Mouse (Mus musculus): ENCODE measurements around the gene Rplp0.
"Not testable (repeated sequence)": the region's sequence is repeated elsewhere in the genome, so short reads cannot be mapped to it uniquely, and the experiment has no call there.

Rplp0 gene

DNA sequence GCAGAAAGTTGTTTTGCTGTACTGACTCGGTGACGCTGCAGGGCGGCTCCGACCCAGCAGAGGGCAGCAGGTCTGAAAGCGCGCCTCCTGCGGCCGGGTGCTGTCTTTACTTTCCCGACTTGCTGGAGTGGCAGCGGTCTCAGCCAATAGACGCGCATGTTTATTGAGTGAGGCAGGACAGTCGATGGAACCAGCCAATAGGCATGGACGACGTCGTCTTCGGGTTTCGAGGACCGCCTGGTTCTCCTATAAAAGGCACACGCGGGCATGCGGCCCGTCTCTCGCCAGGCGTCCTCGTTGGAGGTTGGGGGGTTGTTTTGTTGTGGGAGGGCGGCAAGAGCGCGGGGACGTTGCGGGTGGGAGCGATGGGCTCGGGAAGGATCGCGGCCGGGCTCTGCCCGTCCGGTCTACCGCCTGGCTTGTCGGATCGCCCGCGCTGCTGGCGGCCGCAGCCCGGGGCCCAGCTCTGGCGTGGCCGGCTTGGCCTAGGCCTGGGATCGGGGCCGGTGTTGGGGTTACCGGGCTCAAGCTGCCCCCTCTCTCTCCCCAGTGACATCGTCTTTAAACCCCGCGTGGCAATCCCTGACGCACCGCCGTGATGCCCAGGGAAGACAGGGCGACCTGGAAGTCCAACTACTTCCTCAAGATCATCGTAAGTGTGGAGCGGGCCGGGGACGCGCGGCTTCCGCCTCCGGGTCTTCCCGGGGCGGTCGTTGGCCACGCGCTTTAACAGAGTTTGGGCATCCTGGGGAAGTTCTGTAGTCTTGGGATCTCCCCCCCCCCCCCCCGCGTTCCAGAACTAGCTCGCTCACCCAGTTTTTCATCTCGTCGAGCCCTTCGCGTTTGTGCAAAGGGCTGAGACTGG lies at the start of gene Rplp0:
Rplp0 (plus strand) TSS at position 231 of the 865 bp plus-strand sequence.
- in situ Hi-C loops (cut with MboI, MseI): no loop called here

DNA sequence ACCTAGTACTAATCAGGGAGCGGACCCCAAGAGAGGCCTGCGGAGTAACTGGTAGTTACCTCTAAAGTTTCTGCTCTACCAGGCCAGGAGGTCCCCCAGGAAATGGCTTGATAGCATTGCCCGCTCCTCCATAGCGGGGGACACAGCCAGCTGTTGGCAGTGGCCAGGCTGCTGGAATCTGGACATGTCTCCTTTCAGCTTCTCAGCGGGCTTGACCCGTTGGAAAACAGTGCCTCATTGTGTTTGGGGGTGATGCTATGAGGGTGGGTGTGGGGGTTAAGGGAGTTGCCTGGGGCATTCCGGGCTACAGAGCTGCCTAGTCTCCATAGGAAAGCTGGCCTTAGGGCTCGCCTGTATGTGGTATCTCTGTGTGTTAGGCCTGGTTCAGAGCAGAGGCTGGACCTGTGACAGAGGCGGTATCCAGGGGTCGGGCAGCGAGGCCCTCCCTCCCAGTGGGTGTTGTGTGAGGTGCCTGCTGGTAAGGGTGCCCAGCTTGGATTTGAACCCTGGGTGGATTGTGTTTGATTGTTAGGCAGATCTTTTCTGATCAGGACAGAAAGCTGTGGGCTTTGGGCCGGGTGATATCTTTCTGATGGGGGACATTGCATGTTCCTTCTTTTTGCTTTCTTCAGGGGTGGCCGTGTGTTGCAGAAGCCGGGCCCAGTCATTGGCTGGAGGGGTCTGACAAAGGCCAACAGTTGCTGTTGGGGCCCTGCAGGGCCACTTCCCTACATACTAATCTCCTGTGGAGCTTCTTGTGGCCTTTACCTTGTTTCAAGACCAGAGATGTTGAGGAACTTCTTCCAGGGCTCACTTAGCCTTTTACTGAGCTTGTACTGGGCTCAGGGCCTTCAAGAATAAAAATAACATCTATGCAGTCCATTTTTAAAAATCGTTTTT lies 49.2 kb upstream of the Rplp0 start:
- in situ Hi-C loops (cut with MboI, MseI): no loop called here

DNA sequence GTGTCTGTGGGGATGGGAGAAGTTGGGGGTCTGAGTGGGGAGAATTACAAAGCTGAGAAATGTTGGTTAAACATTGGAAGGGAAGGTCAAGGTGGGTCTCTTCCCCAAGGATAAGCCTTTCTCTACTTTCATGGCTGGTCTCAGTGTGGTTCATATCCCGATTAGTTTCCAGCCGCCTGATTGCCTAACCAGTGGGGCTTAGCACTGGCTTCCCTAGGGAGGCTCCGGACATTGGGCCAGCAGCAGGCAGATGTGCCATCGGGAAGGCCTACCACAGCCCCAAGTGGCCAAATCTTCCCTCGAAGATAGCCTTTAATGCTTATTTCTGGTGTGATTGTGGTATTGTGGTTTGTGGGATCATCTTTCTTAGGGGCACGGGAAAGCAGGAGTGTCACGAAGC lies 46.9 kb upstream of the Rplp0 start:
- in situ Hi-C loops (cut with MboI, MseI): no loop called here

- in situ Hi-C loops (cut with MboI, MseI): no loop called here
Observed at GRCm38 (mm10) chr5:115513246-115513645, 46.0 kb upstream of the Rplp0 start.

- in situ Hi-C loops (cut with MboI, MseI): no loop called here
Observed at GRCm38 (mm10) chr5:115513721-115514120, 45.5 kb upstream of the Rplp0 start.

DNA sequence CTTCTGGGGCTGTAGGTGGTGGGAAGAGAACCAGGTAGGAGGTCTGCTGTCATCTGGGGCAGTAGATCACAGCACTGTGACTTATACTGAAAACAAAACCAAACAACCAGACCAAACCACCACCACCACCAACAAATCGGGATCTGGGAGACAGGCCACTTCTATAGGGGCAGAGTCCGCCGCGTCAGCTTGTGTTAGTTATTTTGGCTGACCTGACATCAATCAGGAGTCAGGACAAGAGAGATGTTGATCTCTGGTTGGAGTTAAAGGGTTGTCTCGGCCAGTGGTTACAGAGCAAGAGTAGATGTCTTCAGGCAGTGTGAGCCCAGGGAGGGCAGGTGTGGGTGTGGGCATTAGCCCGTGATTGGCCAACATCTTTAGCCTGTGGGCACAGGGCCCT lies 44.9 kb upstream of the Rplp0 start:
- in situ Hi-C loops (cut with MboI, MseI): no loop called here

DNA sequence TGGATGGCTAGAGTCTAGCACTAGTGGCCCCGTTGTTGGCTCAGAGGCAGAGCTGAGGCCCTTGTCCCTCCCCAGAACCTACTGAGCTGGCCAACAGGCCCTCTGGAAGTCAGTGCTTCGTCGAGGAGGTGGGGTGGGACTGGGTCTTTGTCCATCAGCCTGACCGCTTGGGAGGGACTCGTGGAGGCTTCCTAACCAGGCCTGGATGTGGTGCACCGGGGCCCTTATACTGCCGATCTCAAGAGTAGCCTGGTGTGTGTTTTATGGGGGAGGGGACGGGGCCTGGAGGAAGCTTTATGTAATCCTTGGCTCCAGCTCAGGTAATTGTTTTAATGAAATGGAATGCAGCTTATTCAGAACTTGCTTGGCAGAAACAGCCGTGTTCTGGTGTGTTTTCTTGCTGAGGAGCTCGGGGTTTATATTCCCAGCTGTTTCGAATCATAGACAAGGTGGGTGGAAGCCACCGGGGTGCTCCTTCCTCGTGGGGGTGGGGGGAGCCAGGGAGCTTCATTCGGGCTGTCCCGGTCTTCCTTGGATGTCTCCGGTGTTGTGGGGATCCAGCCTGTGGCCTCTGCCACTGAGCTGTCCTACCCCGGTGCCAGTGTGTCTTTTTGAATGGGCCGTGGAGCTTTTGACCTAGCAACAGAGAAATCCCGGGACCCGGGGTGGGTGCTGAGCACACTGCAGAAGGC lies 44.2 kb upstream of the Rplp0 start:
- in situ Hi-C loops (cut with MboI, MseI): no loop called here

GRCm38 (mm10) chr5:115516081-115516907 lies 43.0 kb upstream of the Rplp0 start:
- in situ Hi-C loops (cut with MboI, MseI): no loop called here

- in situ Hi-C loops (cut with MboI, MseI): no loop called here
Observed at GRCm38 (mm10) chr5:115516908-115517307, 42.4 kb upstream of the Rplp0 start.

DNA sequence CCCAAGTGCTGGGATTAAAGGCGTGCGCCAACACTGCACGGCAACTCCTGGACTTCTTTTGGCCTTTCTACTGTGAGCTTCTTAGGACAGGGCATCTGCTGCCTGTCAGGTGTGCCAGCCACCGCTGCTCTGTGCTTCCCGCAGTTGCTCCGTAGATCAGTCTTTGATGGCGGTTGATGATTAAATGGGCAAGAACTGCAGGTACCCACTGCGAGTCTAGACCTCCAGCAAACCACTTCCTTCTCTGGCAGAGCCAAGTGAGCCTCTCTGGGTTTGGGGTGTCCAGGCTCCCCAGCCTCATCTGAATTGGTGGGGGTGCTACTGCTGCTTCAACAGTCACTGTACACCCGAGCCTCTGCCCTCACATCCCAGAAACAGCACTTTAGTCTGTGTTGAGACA lies 41.8 kb upstream of the Rplp0 start:
- in situ Hi-C loops (cut with MboI, MseI): no loop called here

DNA sequence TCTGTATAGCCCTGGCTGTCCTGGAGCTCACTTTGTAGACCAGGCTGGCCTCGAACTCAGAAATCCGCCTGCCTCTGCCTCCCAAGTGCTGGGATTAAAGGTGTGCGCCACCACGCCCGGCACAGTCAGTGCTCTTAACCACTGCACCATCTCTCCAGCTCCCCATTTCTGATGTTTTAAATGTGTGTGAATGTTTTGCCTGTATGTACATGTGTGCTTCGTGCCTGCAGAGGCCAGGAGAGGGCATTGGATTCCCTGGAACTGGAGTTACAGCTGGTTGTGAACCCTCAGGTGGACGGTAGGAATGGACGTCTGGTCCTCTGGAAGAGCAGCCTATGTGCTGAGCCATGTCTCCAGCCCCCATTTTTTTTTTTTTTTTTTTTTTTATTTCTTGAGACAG lies 41.1 kb upstream of the Rplp0 start:
- in situ Hi-C loops (cut with MboI, MseI): not testable (repeated sequence)

GRCm38 (mm10) chr5:115520325-115520869 lies 38.9 kb upstream of the Rplp0 start:
- in situ Hi-C loops (cut with MboI, MseI): no loop called here

DNA sequence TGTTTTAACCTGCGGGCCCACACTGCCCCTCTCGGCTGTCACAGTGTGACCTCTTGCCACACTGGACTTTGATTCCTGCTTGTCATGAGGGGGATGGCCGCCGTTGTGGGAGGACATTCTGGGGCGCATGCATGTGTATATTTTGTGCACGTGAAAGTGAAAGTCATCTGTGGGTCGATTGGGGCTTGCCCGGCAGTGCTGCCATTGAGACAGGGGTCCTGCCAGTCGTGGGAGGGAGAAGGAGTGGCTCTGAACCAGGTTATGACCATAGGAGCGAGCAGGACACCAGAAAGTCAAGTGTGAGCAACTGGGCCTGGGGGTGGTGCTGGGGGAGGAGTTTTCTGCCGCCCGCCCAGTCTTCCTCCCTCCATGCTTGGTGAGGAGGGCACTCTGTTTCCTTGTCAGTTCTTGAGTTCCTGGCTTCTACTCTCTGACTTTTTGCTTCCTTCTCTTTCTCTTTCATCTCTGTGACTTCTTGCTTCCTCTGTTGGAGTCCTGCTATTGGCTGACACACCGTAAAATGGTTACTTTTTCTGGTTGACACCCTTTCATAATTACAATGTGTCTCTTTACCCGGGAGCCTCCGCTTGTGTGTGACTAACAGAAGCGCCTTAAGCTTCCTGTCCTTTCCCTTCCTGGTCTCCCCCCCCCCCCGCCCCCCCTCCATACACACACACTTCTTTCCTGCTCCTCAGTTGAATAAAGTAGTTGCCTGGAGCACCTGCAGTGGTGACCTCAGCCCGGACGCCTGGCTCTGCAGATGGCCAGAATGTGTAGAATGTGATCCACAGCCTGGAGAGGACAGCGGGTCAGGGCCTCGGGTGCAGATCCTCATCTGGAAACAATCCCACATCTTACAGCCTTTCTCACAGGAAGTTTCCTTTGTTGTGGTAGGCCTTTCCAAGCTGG lies 37.5 kb upstream of the Rplp0 start:
- in situ Hi-C loops (cut with MboI, MseI): no loop called here

DNA sequence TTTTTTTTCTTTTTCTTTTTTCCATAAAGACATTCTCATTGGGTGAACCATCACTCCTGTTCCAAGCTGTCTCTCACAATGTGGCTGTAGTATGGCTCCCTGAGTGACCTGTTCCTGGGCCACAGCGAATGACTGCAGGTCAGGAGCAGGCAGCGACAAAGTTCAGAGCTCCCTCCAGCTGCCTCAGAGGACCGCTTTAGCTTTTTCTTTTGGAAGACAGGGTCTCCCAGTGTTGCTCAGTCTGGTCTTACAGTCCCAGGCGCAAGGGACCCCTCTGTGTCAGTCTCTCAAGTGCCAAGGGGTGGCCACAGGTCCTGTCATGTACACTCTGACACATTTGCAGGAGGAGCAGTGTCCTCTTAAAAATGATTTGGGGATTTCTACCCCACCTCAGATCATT lies 36.7 kb upstream of the Rplp0 start:
- in situ Hi-C loops (cut with MboI, MseI): no loop called here

- in situ Hi-C loops (cut with MboI, MseI): no loop called here
Observed at GRCm38 (mm10) chr5:115522981-115523499, 36.2 kb upstream of the Rplp0 start.

GRCm38 (mm10) chr5:115523971-115524370 lies 35.3 kb upstream of the Rplp0 start:
- in situ Hi-C loops (cut with MboI, MseI): no loop called here

GRCm38 (mm10) chr5:115524471-115524870 lies 34.8 kb upstream of the Rplp0 start:
- in situ Hi-C loops (cut with MboI, MseI): no loop called here

GRCm38 (mm10) chr5:115525416-115525815 lies 33.9 kb upstream of the Rplp0 start:
- in situ Hi-C loops (cut with MboI, MseI): no loop called here

DNA sequence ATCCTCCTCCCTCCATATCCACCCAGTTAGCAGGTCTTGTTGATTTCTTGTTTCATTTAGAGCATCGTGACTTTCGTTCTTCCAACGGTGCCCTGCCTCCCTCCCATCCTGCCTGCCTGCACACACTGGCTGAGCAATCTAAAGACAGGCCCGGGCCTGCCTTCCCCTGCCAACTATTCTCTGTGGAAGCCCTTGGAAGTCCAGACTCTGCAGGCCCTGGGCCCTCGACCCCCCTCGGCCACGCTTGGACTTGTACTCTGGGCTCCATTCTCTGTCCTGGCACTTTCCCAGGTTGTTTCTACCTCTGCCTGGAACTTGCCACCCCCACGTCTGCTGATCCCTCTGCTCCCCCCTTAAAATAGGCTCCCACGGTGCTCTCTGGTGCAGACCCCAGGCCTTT lies 33.3 kb upstream of the Rplp0 start:
- in situ Hi-C loops (cut with MboI, MseI): no loop called here

Data from T-helper 2 cell (primary cell).